Mouse (Mus musculus) E14TG2a.4 (cell line): Measurements from ENCODE around the gene Ooep.
"Not testable (repeated sequence)": the region's sequence is repeated elsewhere in the genome, so short reads cannot be mapped to it uniquely, and the experiment has no call there.

Source experiments
- H3K27me3 ChIP-seq: 2 replicates; pipeline ENCODE4 v1.6.1; 2014; ENCODE audit warnings: low read length, control low read depth; ENCODE audit not compliant: insufficient read depth
- H3K36me3 ChIP-seq: 2 replicates; pipeline ENCODE4 v1.6.1; 2014; ENCODE audit warnings: low read length, control low read depth; ENCODE audit not compliant: insufficient read depth
- H3K4me1 ChIP-seq: replicated peaks from 2 replicates; pipeline ENCODE4 v1.6.1; 2014; ENCODE audit warnings: low read depth, low read length, control low read depth
- H3K4me3 ChIP-seq: replicated peaks from 2 replicates; pipeline ENCODE4 v1.5.1; 2014; ENCODE audit warnings: mild to moderate bottlenecking, low read length
- H3K9me3 ChIP-seq: 2 replicates; pipeline ENCODE4 v1.6.1; 2014; ENCODE audit warnings: low read length, control low read depth
- CTCF ChIP-seq: conservative IDR thresholded peaks from 2 replicates; pipeline ENCODE4 v1.5.1; 2014; ENCODE audit warnings: low read length
- NANOG ChIP-seq: IDR thresholded peaks from 2 replicates; pipeline ENCODE4 v1.6.1; 2014; ENCODE audit warnings: borderline replicate concordance, low read length, mixed read lengths
- POU5F1 ChIP-seq: IDR thresholded peaks from 2 replicates; pipeline ENCODE4 v1.6.1; 2014; ENCODE audit warnings: low read length, borderline replicate concordance

Gene Ooep

DNA sequence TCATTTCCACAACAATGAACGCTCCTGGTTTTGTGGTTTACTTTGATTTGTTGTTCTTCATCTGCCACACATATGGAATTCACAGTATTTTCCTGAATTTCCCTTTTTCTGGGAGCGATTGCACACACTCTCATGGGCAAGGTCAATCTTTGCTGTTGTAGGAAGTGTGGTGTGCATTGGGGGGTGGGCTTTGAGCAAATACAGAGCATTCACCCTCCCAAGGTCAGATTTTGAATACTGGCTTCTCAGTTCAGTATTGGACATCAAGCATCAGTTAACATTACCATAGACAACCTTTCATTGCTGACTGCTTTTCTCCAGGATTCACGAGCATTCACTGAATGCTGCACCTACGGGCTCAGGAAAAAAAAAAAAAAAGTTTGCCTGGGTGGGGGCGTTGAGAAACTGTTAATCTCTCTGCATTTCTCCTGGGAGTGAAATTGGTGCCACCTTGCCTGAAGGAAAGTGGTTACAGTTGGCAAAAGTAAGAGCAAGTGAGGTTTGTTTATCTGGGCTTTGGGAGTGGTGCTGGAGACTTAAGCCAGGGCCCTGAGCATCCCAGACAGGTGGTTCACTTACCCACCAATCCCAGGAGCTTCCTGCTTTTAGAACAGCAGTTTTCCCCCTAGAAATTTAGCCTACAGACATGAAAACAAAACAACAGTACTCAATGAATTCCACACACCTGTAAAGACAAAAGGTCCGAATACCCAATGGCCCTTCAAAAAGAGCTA lies 18.6 kb downstream of the Ooep start:
- TF ChIP-seq CTCF (no peak), NANOG (peak; percentile 82)
- no peaks in the 10 kb centered on the region for H3K27me3 ChIP-seq
- H3K4me1 ChIP-seq: peaks cover 85% of the 10 kb centered on the region
- H3K36me3 ChIP-seq: no peaks in the 10 kb centered on the region
- peak overlapping the region; percentile 14; the same call in 1 of the 2 replicates for H3K4me3 ChIP-seq
- H3K9me3 ChIP-seq: no peaks in the 10 kb centered on the region

DNA sequence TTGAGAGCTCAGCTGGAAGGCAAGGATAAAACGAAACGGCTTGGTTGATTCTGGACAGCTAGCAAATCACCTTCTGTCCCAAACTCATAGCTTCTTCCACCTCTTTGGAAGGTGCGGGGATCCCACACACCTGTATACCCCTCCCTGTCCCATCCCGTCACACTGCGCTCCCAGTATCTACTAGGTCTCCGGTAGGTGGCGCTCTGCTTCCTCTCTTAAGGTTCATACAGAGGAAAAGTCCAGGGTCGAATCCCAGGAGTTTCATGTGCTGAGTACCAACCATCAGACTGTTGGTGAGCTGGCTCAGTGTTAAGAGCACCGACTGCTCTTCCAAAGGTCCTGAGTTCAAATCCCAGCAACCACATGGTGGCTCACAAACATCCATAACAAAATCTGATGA lies 20.5 kb downstream of the Ooep start:
- Histone ChIP-seq H3K4me1 (peaks cover 71% of the 10 kb centered on the region), H3K4me3 (no peak overlapping the region), H3K36me3 (no peaks in the 10 kb centered on the region), H3K9me3 (no peaks in the 10 kb centered on the region), H3K27me3 (no peaks in the 10 kb centered on the region)
- TF ChIP-seq NANOG: no peak
- no peak for TF ChIP-seq POU5F1
- TF ChIP-seq CTCF: peak; percentile 81

DNA sequence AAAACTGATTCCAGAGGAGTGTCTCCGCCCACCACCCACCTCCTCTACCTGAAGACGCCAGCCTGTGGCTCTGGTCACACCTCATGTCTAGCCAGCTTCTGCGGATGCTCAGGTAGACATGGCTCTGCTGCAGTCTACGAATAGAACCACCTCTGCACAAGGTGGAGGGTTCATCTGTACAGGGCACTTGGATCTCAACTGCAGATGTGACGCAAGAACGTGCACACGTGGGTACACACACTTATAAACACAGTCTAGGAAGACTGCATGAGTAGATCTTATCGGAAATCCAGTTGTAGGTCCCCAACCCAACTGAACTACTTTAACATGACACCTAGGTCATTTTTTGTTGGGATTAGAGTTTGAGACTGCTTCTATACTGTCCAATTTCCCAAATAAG lies 22.9 kb downstream of the Ooep start, which contains the start of gene Gsta2:
TSS of gene Gsta2 (minus strand) at position 178 of the 400 bp plus-strand sequence.
- TF ChIP-seq POU5F1 (no peak), NANOG (no peak), CTCF (no peak)
- Histone ChIP-seq H3K27me3 (0 out of 2 replicates have a peak, but pooled peaks cover 2% of the 10 kb centered on the region), H3K36me3 (no peaks in the 10 kb centered on the region), H3K9me3 (no peaks in the 10 kb centered on the region), H3K4me1 (peaks cover 52% of the 10 kb centered on the region), H3K4me3 (no peak within 1 kb of the TSS)

DNA sequence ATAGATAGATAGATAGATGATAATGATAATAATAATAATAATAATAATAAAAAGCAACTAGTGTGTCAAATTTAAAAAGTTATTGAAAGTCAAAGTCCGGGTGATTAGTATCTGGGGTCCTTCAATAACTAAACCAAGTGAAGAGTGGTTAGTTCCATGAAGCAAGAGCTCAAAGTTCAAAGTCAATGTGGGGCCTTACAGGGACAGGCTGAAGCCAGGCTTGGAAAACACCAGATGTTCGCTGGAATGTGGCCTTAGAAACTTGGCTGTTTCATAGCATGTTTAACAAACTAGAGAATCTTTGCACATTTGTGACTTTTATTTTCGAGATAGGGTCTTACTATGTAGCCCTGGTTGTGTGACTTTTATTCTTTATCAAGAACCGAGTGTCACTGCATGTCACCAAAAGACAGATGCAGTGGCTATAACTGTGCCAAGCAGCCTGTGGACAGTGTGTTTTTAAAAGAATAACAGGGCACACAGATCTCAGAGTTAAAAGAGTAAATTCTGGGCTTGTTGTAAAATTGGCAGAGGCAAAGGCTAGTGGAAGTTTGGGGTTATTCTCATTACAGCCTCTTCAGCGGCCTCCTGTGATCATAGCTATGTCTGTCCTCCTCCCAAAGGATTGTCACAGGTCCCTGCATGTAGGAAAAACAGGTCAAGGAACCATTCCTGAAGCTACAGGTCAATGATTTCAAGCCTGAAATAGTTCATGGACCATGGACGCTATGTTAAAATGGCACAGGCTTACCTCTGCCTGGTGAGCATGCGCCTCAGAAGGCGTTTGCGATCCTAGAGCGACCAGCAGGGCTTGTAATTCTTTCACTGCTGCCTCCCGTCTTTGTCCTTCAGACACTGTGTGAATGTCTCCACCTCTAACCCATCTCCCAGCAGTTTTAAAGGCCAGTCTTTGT lies 23.6 kb downstream of the Ooep start:
- no peaks in the 10 kb centered on the region for H3K36me3 ChIP-seq
- no peak overlapping the region for H3K4me3 ChIP-seq
- no peak for TF ChIP-seq POU5F1
- no peak for TF ChIP-seq NANOG
- TF ChIP-seq CTCF: no peak
- 0 out of 2 replicates have a peak, but pooled peaks cover 2% of the 10 kb centered on the region for H3K27me3 ChIP-seq
- H3K9me3 ChIP-seq: no peaks in the 10 kb centered on the region
- peaks cover 49% of the 10 kb centered on the region for H3K4me1 ChIP-seq

DNA sequence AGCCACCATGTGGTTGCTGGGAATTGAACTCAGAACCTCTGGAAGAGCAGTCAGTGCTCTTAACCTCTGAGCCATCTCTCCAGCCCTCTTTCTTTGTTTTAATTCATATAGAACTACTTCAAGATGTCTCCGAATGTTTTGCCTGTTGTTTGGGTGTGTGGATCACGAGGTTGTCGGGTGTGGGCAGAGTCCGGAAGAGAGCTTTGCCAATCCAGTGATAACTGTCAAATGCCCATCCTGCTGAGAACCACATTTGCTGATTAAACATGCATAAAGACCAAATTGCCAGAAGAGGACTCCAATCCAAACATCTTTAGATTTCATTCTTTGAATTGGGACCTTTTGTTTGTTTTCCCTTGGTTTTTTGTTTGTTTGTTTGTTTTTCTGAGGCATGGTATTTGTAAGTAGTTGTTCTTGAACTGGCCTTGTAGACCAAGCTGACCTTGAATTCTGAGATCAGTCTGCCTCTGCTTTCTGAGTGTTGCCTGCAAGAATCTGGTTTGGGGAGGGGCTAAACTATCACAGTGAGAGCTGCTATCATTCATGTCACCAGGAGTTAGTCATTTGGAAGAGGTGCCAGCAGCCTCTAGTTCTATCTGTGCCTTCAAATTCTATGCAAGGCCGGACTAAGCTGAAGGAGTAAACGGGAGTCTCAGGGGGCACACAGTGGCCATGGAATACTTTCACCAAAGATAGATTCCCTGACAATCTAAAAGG lies 26.9 kb downstream of the Ooep start:
- no peaks in the 10 kb centered on the region for H3K9me3 ChIP-seq
- H3K4me1 ChIP-seq: peaks cover 34% of the 10 kb centered on the region
- no peaks in the 10 kb centered on the region for H3K36me3 ChIP-seq
- no peak overlapping the region for H3K4me3 ChIP-seq
- peaks cover 20% of the 10 kb centered on the region; the same call in 1 of the 2 replicates for H3K27me3 ChIP-seq
- no peak for TF ChIP-seq NANOG
- no peak for TF ChIP-seq POU5F1
- no peak for TF ChIP-seq CTCF

DNA sequence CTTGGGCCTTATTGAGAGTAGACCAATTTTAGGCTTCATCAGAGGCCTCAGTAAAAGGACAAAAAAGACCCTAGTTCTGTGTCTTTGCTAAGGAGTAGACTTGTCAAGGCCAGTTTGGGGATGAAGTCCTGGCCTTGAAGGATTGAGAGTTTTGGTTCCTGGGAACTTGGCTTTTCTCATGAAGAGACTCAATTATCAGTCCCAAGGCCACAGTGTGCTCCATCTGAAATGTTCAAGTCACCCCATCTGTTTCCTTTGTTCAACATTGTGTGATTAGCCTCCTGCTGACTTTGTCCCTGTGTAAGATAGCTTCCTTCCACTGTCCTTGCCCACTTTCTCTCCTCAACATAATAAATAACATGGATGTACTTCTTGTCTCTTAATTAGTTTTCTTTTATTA lies 28.5 kb downstream of the Ooep start:
- not testable (repeated sequence) for H3K4me3 ChIP-seq, H3K9me3 ChIP-seq, H3K36me3 ChIP-seq
- peaks cover 21% of the 10 kb centered on the region; the same call in 1 of the 2 replicates for H3K27me3 ChIP-seq
- TF ChIP-seq NANOG: peak; percentile 58; the same call in 1 of the 2 replicates
- peaks cover 19% of the 10 kb centered on the region for H3K4me1 ChIP-seq

DNA sequence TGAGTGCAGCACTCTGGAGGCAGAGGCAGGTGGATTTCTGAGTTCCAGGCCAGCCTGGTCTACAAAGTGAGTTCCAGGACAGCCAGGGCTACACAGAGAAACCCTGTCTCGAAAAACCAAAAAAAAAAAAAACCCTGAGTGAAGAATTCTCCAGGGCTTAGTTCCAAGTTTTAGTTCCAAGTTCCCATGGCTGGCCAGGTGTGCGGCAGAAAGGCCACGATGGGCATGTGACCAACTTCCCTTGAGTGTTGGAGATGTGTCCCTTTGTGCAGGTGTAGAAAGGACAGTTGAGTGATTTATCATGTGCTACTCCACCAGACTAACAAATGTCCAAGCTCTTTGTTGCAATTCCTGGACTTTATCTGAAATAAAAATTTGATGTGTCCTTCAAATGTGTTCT lies 29.4 kb downstream of the Ooep start:
- not testable (repeated sequence) for H3K4me3 ChIP-seq, H3K9me3 ChIP-seq, H3K36me3 ChIP-seq
- Histone ChIP-seq H3K4me1 (peaks cover 23% of the 10 kb centered on the region), H3K27me3 (peaks cover 21% of the 10 kb centered on the region; the same call in 1 of the 2 replicates)

DNA sequence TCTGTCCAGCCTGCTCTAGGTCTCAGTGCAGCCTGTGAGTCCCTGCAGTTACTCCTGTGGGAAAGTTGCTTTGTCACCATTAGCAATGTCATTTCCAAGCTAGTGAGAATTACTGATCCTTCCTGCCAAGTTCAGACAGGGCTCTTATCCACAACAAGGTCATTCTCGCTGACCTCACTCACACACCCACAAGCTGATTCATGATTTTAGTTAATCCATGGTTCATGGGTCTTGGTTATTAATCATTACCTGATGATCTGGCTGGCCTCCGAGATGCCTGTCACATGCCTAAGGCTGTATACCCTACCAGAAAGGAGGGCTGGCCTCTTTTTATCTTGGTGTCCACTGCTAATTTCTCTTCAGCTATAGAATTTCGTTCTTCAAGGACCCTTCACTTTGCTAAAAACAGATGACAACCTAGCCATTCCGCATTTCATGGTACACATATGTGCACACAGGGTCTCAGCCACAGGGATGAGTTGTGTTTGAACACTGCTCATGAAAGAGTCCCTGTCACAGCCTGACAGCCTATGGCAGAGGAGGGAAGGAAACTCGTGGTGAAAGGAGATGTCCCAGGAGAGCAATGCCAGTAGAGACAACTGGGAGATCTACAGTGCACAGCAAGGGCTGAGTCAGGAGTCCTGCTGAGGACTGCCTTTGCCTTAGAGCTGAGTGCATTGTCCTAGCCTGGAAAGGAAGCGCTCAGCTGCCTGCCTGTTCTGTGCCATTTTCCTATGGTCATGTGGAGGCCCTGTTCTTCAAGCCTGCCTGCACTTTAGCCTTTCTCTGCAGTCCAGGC lies 30.1 kb downstream of the Ooep start:
- not testable (repeated sequence) for H3K36me3 ChIP-seq, H3K4me3 ChIP-seq, H3K9me3 ChIP-seq
- peaks cover 23% of the 10 kb centered on the region for H3K4me1 ChIP-seq
- H3K27me3 ChIP-seq: peaks cover 21% of the 10 kb centered on the region; the same call in 1 of the 2 replicates
